Mouse (Mus musculus) MEL (cell line): ENCODE measurements around the gene Hcn4. TPM values are rescaled to one million over a fixed set of nuclear protein-coding genes. Genes with fewer than 3 reads are reported as not detected.

Experiments
- DNase-seq: peaks from one replicate; pipeline ENCODE4 v3.0.0; 2011; ENCODE audit warnings: low read depth, low spot score
- H3K27ac ChIP-seq: 2 replicates; pipeline ENCODE4 v1.5.1; 2012; ENCODE audit warnings: low read depth, mild to moderate bottlenecking, control low read depth, low read length, moderate library complexity; ENCODE audit not compliant: control insufficient read depth
- H3K27me3 ChIP-seq, 2 experiments: fragments of 150-350 bp in 1 of 2; sonication (generic) in 1 of 2; 2 replicates each; pipeline ENCODE4 v1.6.1; 2012; ENCODE audit warnings: low read length in 2 of 2, mild to moderate bottlenecking in 2 of 2, improper control_type of control experiment in 1 of 2, moderate library complexity in 1 of 2; ENCODE audit not compliant: insufficient read depth in 2 of 2, control insufficient read depth in 1 of 2
- H3K36me3 ChIP-seq, 2 experiments: 2 replicates each; pipeline ENCODE4 v1.6.1; 2012 to 2014; ENCODE audit warnings: low read length in 2 of 2, improper control_type of control experiment in 1 of 2, inconsistent platforms in 1 of 2, mild to moderate bottlenecking in 1 of 2; ENCODE audit not compliant: insufficient read depth in 2 of 2, control insufficient read depth in 1 of 2
- H3K4me1 ChIP-seq, 2 experiments: fragments of 150-350 bp in 1 of 2; sonication (generic) in 1 of 2; 2 replicates each; pipeline ENCODE4 v1.6.1; 2012; ENCODE audit warnings: low read length in 2 of 2, improper control_type of control experiment in 1 of 2, mild to moderate bottlenecking in 1 of 2; ENCODE audit not compliant: insufficient read depth in 2 of 2, control insufficient read depth in 1 of 2
- H3K4me3 ChIP-seq, 2 experiments: fragments of 150-350 bp in 1 of 2; sonication (generic) in 1 of 2; 2 replicates each; pipeline ENCODE4 v1.5.1; 2012; ENCODE audit warnings: low read depth in 2 of 2, low read length in 2 of 2, mild to moderate bottlenecking in 2 of 2, moderate library complexity in 2 of 2, control low read depth in 1 of 2, improper control_type of control experiment in 1 of 2; ENCODE audit not compliant: control insufficient read depth in 1 of 2, insufficient read depth in 1 of 2
- H3K79me2 ChIP-seq: 2 replicates; pipeline ENCODE4 v1.6.1; 2012; ENCODE audit warnings: mild to moderate bottlenecking, low read length, moderate library complexity; ENCODE audit not compliant: control insufficient read depth, poor library complexity, insufficient read depth
- H3K9ac ChIP-seq: 2 replicates; pipeline ENCODE4 v1.6.1; 2012; ENCODE audit warnings: low read depth, mild to moderate bottlenecking, control low read depth, low read length, moderate library complexity; ENCODE audit not compliant: control insufficient read depth, poor library complexity, severe bottlenecking
- H3K9me3 ChIP-seq: fragments of 150-350 bp; sonication (generic); replicated peaks from 2 replicates; pipeline ENCODE4 v1.6.1; 2012; ENCODE audit warnings: mild to moderate bottlenecking, low read length, improper control_type of control experiment, moderate library complexity; ENCODE audit not compliant: insufficient read depth
- BHLHE40 ChIP-seq: IDR thresholded peaks from 2 replicates; pipeline ENCODE4 v1.6.1; 2012; ENCODE audit warnings: low read depth, mild to moderate bottlenecking, inconsistent platforms, low read length, improper control_type of control experiment, borderline replicate concordance
- CHD1 ChIP-seq: IDR thresholded peaks from 2 replicates; pipeline ENCODE4 v1.6.1; 2012; ENCODE audit warnings: low read depth, mild to moderate bottlenecking, inconsistent platforms, low read length, improper control_type of control experiment
- CHD2 ChIP-seq: IDR thresholded peaks from 2 replicates; pipeline ENCODE4 v1.6.1; 2011; ENCODE audit warnings: low read length, improper control_type of control experiment
- CTCF ChIP-seq, 3 experiments: IDR thresholded peaks in 2 of 3; conservative IDR thresholded peaks in 1 of 3; 2 replicates each; pipeline ENCODE4 v1.5.1; 2011 to 2012; ENCODE audit warnings: low read length in 3 of 3, low read depth in 2 of 3, mild to moderate bottlenecking in 2 of 3, improper control_type of control experiment in 1 of 3, inconsistent platforms in 1 of 3, mixed read lengths in 1 of 3, moderate library complexity in 1 of 3; ENCODE audit not compliant: control insufficient read depth in 1 of 3, insufficient read depth in 1 of 3, poor library complexity in 1 of 3, severe bottlenecking in 1 of 3
- GABPA ChIP-seq: IDR thresholded peaks from 2 replicates; pipeline ENCODE4 v1.6.1; 2012; ENCODE audit warnings: low read depth, mild to moderate bottlenecking, inconsistent platforms, low read length, improper control_type of control experiment, moderate library complexity
- GATA1 ChIP-seq: IDR thresholded peaks from 2 replicates; pipeline ENCODE4 v1.6.1; 2011; ENCODE audit warnings: low read depth, low read length, improper control_type of control experiment
- KAT2A ChIP-seq: conservative IDR thresholded peaks from 2 replicates; pipeline ENCODE4 v1.6.1; 2012; ENCODE audit warnings: low read depth, low read length, improper control_type of control experiment, inconsistent platforms
- MAFK ChIP-seq: IDR thresholded peaks from 2 replicates; pipeline ENCODE4 v1.6.1; 2011; ENCODE audit warnings: low read depth, mild to moderate bottlenecking, low read length, improper control_type of control experiment, borderline replicate concordance
- MAZ ChIP-seq: IDR thresholded peaks from 2 replicates; pipeline ENCODE4 v1.6.1; 2012; ENCODE audit warnings: low read depth, mild to moderate bottlenecking, inconsistent platforms, low read length, improper control_type of control experiment
- MEF2A ChIP-seq: IDR thresholded peaks from 2 replicates; pipeline ENCODE4 v1.6.1; 2014; ENCODE audit warnings: low read depth, mild to moderate bottlenecking, inconsistent platforms, low read length, improper control_type of control experiment; ENCODE audit not compliant: poor library complexity, insufficient replicate concordance, severe bottlenecking; ENCODE audit errors: extremely low read depth
- NRF1 ChIP-seq: IDR thresholded peaks from 2 replicates; pipeline ENCODE4 v1.6.1; 2014; ENCODE audit warnings: low read depth, mild to moderate bottlenecking, inconsistent platforms, low read length, improper control_type of control experiment, moderate library complexity; ENCODE audit not compliant: poor library complexity, insufficient read depth, severe bottlenecking
- POLR2A ChIP-seq, 2 experiments: IDR thresholded peaks; 2 replicates each; pipeline ENCODE4 v1.6.1; 2011 to 2012; ENCODE audit warnings: low read length in 2 of 2, mild to moderate bottlenecking in 2 of 2, control low read depth in 1 of 2, improper control_type of control experiment in 1 of 2, low read depth in 1 of 2, moderate library complexity in 1 of 2; ENCODE audit not compliant: control insufficient read depth in 1 of 2, insufficient read depth in 1 of 2, poor library complexity in 1 of 2
- POLR2AphosphoS5 ChIP-seq: IDR thresholded peaks from 2 replicates; pipeline ENCODE4 v1.6.1; 2012; ENCODE audit warnings: low read depth, borderline replicate concordance, mild to moderate bottlenecking, inconsistent platforms, low read length, moderate library complexity, mixed read lengths
- RCOR1 ChIP-seq: IDR thresholded peaks from 2 replicates; pipeline ENCODE4 v1.6.1; 2012; ENCODE audit warnings: low read depth, mild to moderate bottlenecking, inconsistent platforms, low read length, improper control_type of control experiment
- SIN3A ChIP-seq: IDR thresholded peaks from 2 replicates; pipeline ENCODE4 v1.6.1; 2012; ENCODE audit warnings: low read length, improper control_type of control experiment, inconsistent platforms
- SMC3 ChIP-seq: IDR thresholded peaks from 2 replicates; pipeline ENCODE4 v1.6.1; 2011; ENCODE audit warnings: low read depth, low read length, improper control_type of control experiment
- TCF12 ChIP-seq: IDR thresholded peaks from 2 replicates; pipeline ENCODE4 v1.6.1; 2014; ENCODE audit warnings: low read depth, mild to moderate bottlenecking, inconsistent platforms, low read length, improper control_type of control experiment, moderate library complexity
- ZC3H11A ChIP-seq: IDR thresholded peaks from 2 replicates; pipeline ENCODE4 v1.6.1; 2012; ENCODE audit warnings: low read depth, mild to moderate bottlenecking, inconsistent platforms, low read length, improper control_type of control experiment
- ZMIZ1 ChIP-seq: IDR thresholded peaks from 2 replicates; pipeline ENCODE4 v1.6.1; 2012; ENCODE audit warnings: low read depth, mild to moderate bottlenecking, inconsistent platforms, low read length, improper control_type of control experiment, moderate library complexity
- polyA plus RNA-seq, 2 experiments: library from polyadenylated mRNA; stranded (reverse) in 1 of 2; unstranded in 1 of 2; fragments of >175 nt in 1 of 2; fragments of >200 nt in 1 of 2; gene quantifications; 2 replicates each; pipeline versions ENCODE4 v1.2.1 to v1.2.4; 2012; ENCODE audit warnings: low replicate concordance in 2 of 2, low read depth in 1 of 2; ENCODE audit not compliant: insufficient read length in 2 of 2, insufficient read depth in 1 of 2, missing spikeins in 1 of 2
- total RNA-seq: library from RNA; depleted of rRNA; stranded (reverse); fragments of 300-350 nt; gene quantifications from 2 replicates; pipeline ENCODE4 v1.2.3, GENCODE M21; 2012

Gene Hcn4
- total and polyA plus RNA-seq, 3 experiments, result not detected

DNA sequence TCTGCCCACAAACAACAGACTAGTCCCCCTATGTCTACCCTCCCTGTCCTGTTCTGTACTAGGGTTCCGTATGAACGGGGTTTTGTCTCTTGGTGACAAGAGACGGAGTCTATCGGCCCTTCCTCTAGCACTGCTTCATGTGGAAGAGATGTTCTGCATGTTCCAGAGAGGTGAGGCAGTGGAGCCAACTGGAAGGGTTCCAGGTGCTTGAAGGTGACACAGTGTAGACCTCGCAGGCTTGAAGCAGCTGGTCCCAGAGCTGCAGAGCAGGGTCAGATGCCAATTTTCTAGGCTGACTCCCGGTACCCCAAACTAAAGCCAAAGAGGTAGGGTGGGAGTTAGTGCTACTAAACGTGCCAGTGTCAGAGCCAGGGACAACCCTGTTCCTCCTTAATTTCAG lies 25.1 kb upstream of the Hcn4 start:
- no peaks in the 10 kb centered on the region for H3K36me3 ChIP-seq
- no peak for DNase-seq
- H3K27me3 ChIP-seq, result peaks cover 16 to 31% of the 10 kb centered on the region in 2 experiments
- H3K9me3 ChIP-seq, result no peaks in the 10 kb centered on the region
- TF ChIP-seq MAFK (no peak), GABPA (no peak), POLR2AphosphoS5 (no peak), POLR2A (IDR thresholded peaks at IDR 0.05; ENCODE audit: control insufficient read depth in 1 of 2, insufficient read depth in 1 of 2, low read depth in 1 of 2, low read length in 2 of 2, poor library complexity in 1 of 2) (no peak), RCOR1 (no peak), NRF1 (no peak), SMC3 (no peak)
- no peak overlapping the region for H3K4me3 ChIP-seq
- no peak overlapping the region for H3K9ac ChIP-seq
- H3K27ac ChIP-seq, result no peak overlapping the region
- no peaks in the 10 kb centered on the region for H3K79me2 ChIP-seq
- H3K4me1 ChIP-seq, result no peaks in the 10 kb centered on the region

DNA sequence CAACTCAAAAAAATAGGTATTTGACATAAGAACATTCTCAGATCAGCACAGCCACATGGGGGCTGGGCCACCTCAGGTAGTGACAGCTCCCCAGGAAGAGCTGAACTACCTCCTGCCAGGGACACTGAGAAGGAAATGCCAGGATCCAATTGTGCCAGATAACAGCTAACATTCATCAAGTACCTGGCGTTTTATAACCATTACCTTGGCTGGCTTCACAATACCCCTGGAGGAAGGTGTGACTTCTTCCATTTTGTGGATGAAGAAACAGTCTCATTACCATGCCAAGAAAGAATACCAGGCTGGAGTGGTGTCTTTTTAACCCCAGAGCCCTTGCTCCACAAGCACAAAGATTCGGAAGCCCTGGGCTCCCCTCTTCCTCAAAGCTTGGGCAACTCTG lies 21.8 kb upstream of the Hcn4 start:
- Histone ChIP-seq H3K4me3 (no peak overlapping the region), H3K36me3 (no peaks in the 10 kb centered on the region), H3K9ac (no peak overlapping the region), H3K9me3 (no peaks in the 10 kb centered on the region), H3K79me2 (no peaks in the 10 kb centered on the region), H3K27me3 (peaks cover 16 to 23% of the 10 kb centered on the region in 2 experiments), H3K4me1 (0 out of 4 replicates have a peak, but pooled peaks cover 0 to 3% of the 10 kb centered on the region in 2 experiments), H3K27ac (no peak overlapping the region)
- DNase-seq, result no peak
- TF ChIP-seq MAFK, result no peak
- no peak for TF ChIP-seq BHLHE40
- no peak for TF ChIP-seq CTCF (IDR thresholded peaks at IDR 0.05 in 2 of 3, conservative IDR thresholded peaks at IDR 0.05 in 1 of 3; ENCODE audit: control insufficient read depth in 1 of 3, insufficient read depth in 1 of 3, low read depth in 2 of 3, low read length in 3 of 3, poor library complexity in 1 of 3, severe bottlenecking in 1 of 3)
- no peak for TF ChIP-seq ZMIZ1
- no peak for TF ChIP-seq GABPA
- TF ChIP-seq CHD2, result no peak
- TF ChIP-seq TCF12, result no peak
- TF ChIP-seq SIN3A, result no peak
- no peak for TF ChIP-seq POLR2A (IDR thresholded peaks at IDR 0.05; ENCODE audit: control insufficient read depth in 1 of 2, insufficient read depth in 1 of 2, low read depth in 1 of 2, low read length in 2 of 2, poor library complexity in 1 of 2)
- TF ChIP-seq KAT2A, result no peak
- TF ChIP-seq GATA1, result no peak
- no peak for TF ChIP-seq CHD1
- TF ChIP-seq MAZ, result no peak
- no peak for TF ChIP-seq ZC3H11A
- no peak for TF ChIP-seq MEF2A
